Mouse (Mus musculus): ENCODE measurements at regions not wholly inside any gene's neighbourhood (a gene's known extent, or its start where the extent isn't known, plus 50 kb on each side); places are given as distances from the start of the nearest gene placed in this dataset.

GRCm38 (mm10) chr2:173431841-173432240 is 90.5 kb upstream of the 1700021F07Rik start:
- ChIA-PET POLR2A (interaction anchor here in 2 of 4 experiments (0.6 kb wide), 2 partner anchors 168 to 173 kb away, joined by 3 to 4 read pairs; no protein-coding TSS in a partner anchor), CTCF (no interaction called here)

GRCm38 (mm10) chr2:173432258-173432657 is 90.1 kb upstream of the 1700021F07Rik start:
- CTCF ChIA-PET: no interaction called here
- POLR2A ChIA-PET: interaction anchor here in 1 of 4 experiments (0.6 kb wide), 1 partner anchor 168 kb away, joined by 3 read pairs; no protein-coding TSS in a partner anchor

- POLR2A ChIA-PET: no interaction called here
- CTCF ChIA-PET: no interaction called here
Measured at GRCm38 (mm10) chr2:173432886-173433624, 89.3 kb upstream of the 1700021F07Rik start.

- CTCF ChIA-PET: interaction anchor here in 1 of 4 experiments (0.6 kb wide), 1 partner anchor 270 kb away, joined by 4 read pairs; no protein-coding TSS in a partner anchor
- POLR2A ChIA-PET: no interaction called here
Measured at GRCm38 (mm10) chr2:173436580-173436979, 85.8 kb upstream of the 1700021F07Rik start.

- CTCF ChIA-PET: no interaction called here
Measured at GRCm38 (mm10) chr2:173439031-173439430, 83.4 kb upstream of the 1700021F07Rik start.

GRCm38 (mm10) chr2:173442056-173442455 is 80.3 kb upstream of the 1700021F07Rik start:
- POLR2A ChIA-PET: interaction anchor here in 1 of 4 experiments (0.6 kb wide), 1 partner anchor 283 kb away, joined by 4 read pairs; no protein-coding TSS in a partner anchor
- CTCF ChIA-PET: no interaction called here

More at GRCm38 (mm10) chr2:173439031-173439430, 83.4 kb upstream of the 1700021F07Rik start:
- POLR2A ChIA-PET: no interaction called here

GRCm38 (mm10) chr2:173443262-173443661 is 79.1 kb upstream of the 1700021F07Rik start:
- ChIA-PET CTCF (interaction anchor here in 2 of 4 experiments (0.9 to 1.6 kb wide), 3 partner anchors 10 to 330 kb away, joined by 3 to 5 read pairs (median 3); no protein-coding TSS in a partner anchor), POLR2A (no interaction called here)

DNA sequence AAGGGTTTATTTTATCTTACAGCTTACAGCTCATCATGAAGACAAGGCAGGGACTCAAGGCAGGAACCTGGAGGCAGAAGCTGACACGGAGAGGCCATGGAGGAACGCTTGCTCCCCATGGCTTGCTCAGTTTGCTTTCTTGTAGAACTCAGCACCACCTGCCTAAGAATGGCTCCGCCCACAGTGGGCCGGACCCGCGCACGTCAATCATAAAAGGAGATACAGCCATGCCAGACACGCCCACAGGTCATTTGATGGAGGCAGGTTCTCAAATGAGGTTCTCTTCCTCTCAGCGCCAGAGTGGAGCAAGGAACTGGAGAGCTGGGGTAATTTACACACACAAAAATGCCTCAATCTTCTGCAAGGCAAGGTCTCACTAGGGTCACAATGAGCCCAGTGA is 78.0 kb upstream of the 1700021F07Rik start:
- ChIA-PET POLR2A (no interaction called here), CTCF (no interaction called here)

- ChIA-PET POLR2A (no interaction called here), CTCF (interaction anchor here in 1 of 4 experiments (0.6 to 0.7 kb wide), 2 partner anchors 44 to 337 kb away, joined by 3 read pairs; no protein-coding TSS in a partner anchor)
Measured at GRCm38 (mm10) chr2:173445039-173445438, 77.3 kb upstream of the 1700021F07Rik start.

- POLR2A ChIA-PET: no interaction called here
Measured at GRCm38 (mm10) chr2:173448546-173449187, 73.7 kb upstream of the 1700021F07Rik start.

GRCm38 (mm10) chr2:173449198-173449597 is 73.2 kb upstream of the 1700021F07Rik start:
- ChIA-PET POLR2A (no interaction called here), CTCF (interaction anchor here in 2 of 4 experiments (0.8 to 1.4 kb wide), 2 partner anchors 170 to 262 kb away, joined by 3 to 4 read pairs; no protein-coding TSS in a partner anchor)

More at GRCm38 (mm10) chr2:173448546-173449187, 73.7 kb upstream of the 1700021F07Rik start:
- CTCF ChIA-PET: interaction anchor here in 2 of 4 experiments (0.6 to 1.4 kb wide), 4 partner anchors 113 to 261 kb away, joined by 3 to 4 read pairs (median 3); no protein-coding TSS in a partner anchor

GRCm38 (mm10) chr2:173451993-173452481 is 70.3 kb upstream of the 1700021F07Rik start:
- ChIA-PET POLR2A (no interaction called here), CTCF (interaction anchor here in 2 of 4 experiments (2.5 to 5.7 kb wide), 3 partner anchors 222 to 266 kb away, joined by 11 to 48 read pairs (median 11); no protein-coding TSS in a partner anchor)

DNA sequence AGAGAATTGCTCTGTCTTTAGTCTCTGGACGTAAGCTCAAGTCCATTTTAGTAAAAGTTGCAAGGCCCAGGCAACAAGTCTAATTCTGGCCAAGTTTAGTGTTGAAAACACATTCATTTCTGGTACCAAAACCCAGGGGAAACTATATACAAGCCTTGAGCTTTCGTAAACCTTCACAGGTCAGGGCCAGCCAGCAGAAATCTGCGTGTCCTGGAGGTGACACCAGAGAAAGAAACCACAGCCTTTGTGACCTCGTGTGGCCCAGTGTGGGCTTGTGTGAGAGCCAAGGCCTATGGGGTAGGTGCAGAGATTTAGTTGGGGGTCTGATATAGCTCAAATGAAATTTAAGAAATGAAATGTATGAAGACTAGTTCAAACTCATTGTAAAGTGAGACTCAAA is 69.6 kb upstream of the 1700021F07Rik start:
- ChIA-PET POLR2A (no interaction called here), CTCF (interaction anchor here (0.6 to 5.7 kb wide), 9 partner anchors 27 to 267 kb away, joined by 4 to 48 read pairs (median 8); partner anchors contain the start of gene Zbp1 (in 2 of the 4))

GRCm38 (mm10) chr2:173453569-173454405 is 68.6 kb upstream of the 1700021F07Rik start:
- ChIA-PET POLR2A (no interaction called here), CTCF (interaction anchor here (0.6 to 5.7 kb wide), 27 partner anchors 10 to 343 kb away, joined by 3 to 48 read pairs (median 3); partner anchors contain the start of gene Zbp1 (in 3 of the 4))

DNA sequence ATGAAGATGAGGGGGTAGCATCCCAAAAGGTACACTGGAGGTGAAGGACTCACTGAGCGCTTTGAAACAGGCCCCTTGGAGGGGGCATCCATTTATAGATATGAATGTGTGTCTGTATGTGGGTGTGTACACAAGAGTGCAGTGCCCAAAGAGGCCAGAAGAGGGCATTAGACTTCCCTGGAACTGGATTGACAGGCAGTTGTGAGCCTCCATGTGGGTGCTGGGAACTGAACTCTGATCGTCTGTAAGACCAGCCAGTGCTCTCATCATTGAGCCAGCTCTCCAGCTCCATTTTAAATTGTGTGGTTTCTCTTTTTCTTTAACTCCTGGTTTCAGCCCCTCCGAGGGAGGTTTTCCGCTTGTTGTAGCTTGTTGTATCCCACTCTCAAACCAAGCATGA is 67.6 kb upstream of the 1700021F07Rik start:
- CTCF ChIA-PET: interaction anchor here in 3 of 4 experiments (0.9 to 5.7 kb wide), 8 partner anchors 11 to 269 kb away, joined by 3 to 48 read pairs (median 6); no protein-coding TSS in a partner anchor
- POLR2A ChIA-PET: interaction anchor here in 1 of 4 experiments (0.6 kb wide), 1 partner anchor 483 kb away, joined by 3 read pairs; no protein-coding TSS in a partner anchor

DNA sequence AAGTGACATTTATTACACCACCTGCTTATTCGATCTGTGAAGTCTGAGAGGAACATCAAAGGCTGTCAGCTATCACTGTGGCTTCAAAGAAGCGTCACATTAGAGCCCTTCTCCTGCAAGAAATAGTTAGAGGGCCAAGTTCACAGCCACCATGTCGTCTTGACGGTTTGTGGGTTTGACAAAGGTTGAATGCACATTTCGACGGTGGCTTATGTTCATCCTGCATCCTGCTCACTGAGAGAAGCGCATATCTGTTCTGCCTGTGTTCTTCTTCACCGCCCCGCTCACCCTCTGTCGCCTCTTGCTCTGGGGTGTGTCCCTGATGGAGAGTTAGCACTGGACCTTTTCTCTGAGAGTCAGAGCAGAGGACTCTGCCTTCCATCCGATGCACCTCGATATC is 67.2 kb upstream of the 1700021F07Rik start:
- ChIA-PET POLR2A (no interaction called here), CTCF (interaction anchor here in 3 of 4 experiments (1.1 to 5.7 kb wide), 6 partner anchors 226 to 495 kb away, joined by 3 to 48 read pairs (median 6); no protein-coding TSS in a partner anchor)

DNA sequence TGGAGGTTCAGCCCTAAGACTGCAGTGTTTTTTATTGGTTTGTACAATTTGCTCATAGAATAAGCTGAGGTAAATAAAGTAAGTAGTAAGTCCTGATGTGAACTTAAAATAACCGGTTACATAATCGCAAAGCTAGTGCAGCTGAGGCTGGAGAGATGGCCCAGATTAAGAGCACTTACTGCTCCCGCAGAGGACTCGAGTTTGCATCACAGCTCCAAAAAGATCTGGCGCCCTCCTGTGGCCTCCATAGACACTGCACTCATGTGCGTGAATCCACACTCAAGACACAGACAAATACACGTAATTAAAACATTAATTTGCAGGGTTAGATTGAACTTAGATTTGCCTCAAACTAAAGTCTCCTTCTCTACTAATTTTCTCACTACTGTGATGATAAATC is 66.3 kb upstream of the 1700021F07Rik start:
- ChIA-PET POLR2A (no interaction called here), CTCF (interaction anchor here in 3 of 4 experiments (0.5 to 5.7 kb wide), 15 partner anchors 10 to 496 kb away, joined by 3 to 48 read pairs (median 4); no protein-coding TSS in a partner anchor)

- CTCF ChIA-PET: interaction anchor here (0.5 to 5.7 kb wide), 14 partner anchors 9 to 1189 kb away, joined by 3 to 48 read pairs (median 4); no protein-coding TSS in a partner anchor
- POLR2A ChIA-PET: no interaction called here
Measured at GRCm38 (mm10) chr2:173456924-173457623, 65.3 kb upstream of the 1700021F07Rik start.
